Mouse (Mus musculus): Measurements from ENCODE around the gene Clmn. TPM values are rescaled to one million over a fixed set of nuclear protein-coding genes. Genes with fewer than 3 reads are reported as not detected.

The Clmn gene
- polyA plus RNA-seq, 1 experiment from 2014 or later, result 0.98 TPM

- no peak for ATAC-seq
- H3K9me3 ChIP-seq, result no peaks in the 10 kb centered on the region
- H3K4me2 ChIP-seq (replicated peaks), result no peak overlapping the region
- peaks cover 5% of the 10 kb centered on the region for H3K4me1 ChIP-seq (replicated peaks)
- WGBS, result 91% methylated on average over 7 of the region's 7 CpGs
- no peak overlapping the region for H3K27ac ChIP-seq
- no peak overlapping the region for H3K9ac ChIP-seq (replicated peaks)
- no peak overlapping the region for H3K4me3 ChIP-seq (replicated peaks)
- H3K27me3 ChIP-seq, result no peaks in the 10 kb centered on the region
- no peaks in the 10 kb centered on the region for H3K36me3 ChIP-seq
Observed at GRCm38 (mm10) chr12:104765761-104766160, 99.1 kb downstream of the Clmn start.

DNA sequence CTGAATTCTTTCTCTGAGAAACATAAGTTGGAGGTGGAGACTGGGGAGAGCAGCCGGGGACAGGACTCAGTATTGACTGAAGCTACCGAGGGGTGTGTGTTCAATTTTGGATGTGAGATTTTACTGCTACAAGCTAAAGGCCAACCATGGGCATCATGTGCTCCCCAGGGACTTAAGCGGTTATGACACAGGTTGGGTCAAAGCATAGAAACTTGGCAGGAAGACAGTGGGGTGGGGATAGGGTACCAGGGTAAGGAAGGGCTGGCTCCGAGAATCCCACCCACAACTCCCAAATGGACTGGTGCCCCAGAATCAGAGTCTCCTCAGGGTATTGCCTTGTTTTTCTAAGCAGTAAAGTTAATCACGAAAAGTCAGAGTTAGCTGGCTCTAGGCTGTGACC is 99.8 kb downstream of the Clmn start:
- ATAC-seq, result no peak
- Histone ChIP-seq H3K27ac (no peak overlapping the region), H3K4me2 (replicated peaks) (no peak overlapping the region), H3K4me3 (replicated peaks) (no peak overlapping the region), H3K4me1 (replicated peaks) (peaks cover 5% of the 10 kb centered on the region), H3K27me3 (no peaks in the 10 kb centered on the region), H3K36me3 (no peaks in the 10 kb centered on the region), H3K9ac (replicated peaks) (no peak overlapping the region), H3K9me3 (no peaks in the 10 kb centered on the region)
- 90% methylated on average over 5 of the region's 5 CpGs for WGBS

GRCm38 (mm10) chr12:104763918-104764317 is 101.0 kb downstream of the Clmn start:
- WGBS, result 25% methylated on average over 6 of the region's 6 CpGs
- Histone ChIP-seq H3K36me3 (no peaks in the 10 kb centered on the region), H3K27ac (no peak overlapping the region), H3K4me2 (replicated peaks) (no peak overlapping the region), H3K9ac (replicated peaks) (no peak overlapping the region), H3K9me3 (no peaks in the 10 kb centered on the region), H3K27me3 (no peaks in the 10 kb centered on the region), H3K4me1 (replicated peaks) (peaks cover 5% of the 10 kb centered on the region), H3K4me3 (replicated peaks) (no peak overlapping the region)
- ATAC-seq, result no peak

DNA sequence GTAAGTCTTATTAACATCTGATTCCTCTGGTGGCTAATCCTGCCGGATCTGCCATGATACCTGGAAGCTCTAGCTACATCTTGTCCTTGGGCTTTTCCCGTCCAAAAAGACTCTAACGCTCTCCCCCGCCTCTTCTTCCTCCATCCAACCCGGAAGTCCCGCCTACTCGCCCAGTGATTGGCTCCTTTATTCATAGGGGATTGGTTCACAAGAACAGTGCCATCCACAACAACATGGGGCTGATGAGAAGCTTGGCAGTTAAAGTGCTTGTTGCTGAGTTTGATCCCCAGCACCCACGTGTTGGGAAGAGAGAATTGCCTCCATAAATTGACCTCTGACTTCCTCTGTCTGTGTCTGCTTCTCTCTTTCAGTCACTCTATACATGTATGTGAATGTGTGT is 103.5 kb downstream of the Clmn start:
- Histone ChIP-seq H3K4me3 (replicated peaks) (no peak overlapping the region), H3K36me3 (no peaks in the 10 kb centered on the region), H3K4me2 (replicated peaks) (no peak overlapping the region), H3K4me1 (replicated peaks) (peaks cover 5% of the 10 kb centered on the region), H3K9me3 (no peaks in the 10 kb centered on the region), H3K9ac (replicated peaks) (no peak overlapping the region), H3K27me3 (no peaks in the 10 kb centered on the region), H3K27ac (no peak overlapping the region)
- 86% methylated on average over 8 of the region's 8 CpGs for WGBS
- no peak for ATAC-seq

DNA sequence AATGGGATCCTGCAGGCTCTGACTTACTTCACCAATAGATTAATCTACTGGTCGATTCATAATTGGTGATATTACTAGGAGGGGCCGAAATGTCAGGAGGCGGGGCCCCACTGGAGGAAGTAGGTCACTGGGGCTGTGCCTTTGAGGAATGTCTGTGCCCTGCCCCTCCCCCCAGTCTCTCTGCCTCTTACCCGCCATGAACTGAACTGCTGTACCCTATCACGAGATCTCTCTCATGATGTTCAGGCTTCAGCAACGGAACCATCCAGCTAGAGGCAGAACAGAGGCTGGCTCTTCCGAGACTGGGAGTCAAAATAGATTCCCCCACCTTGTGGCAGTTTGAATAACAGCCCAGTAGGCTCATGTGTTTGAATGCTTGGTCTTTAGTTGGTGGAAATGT is 106.8 kb downstream of the Clmn start:
- WGBS, result 90% methylated on average over 7 of the region's 7 CpGs
- Histone ChIP-seq H3K27ac (no peak overlapping the region), H3K4me2 (replicated peaks) (no peak overlapping the region), H3K36me3 (no peaks in the 10 kb centered on the region), H3K9ac (replicated peaks) (no peak overlapping the region), H3K4me3 (replicated peaks) (no peak overlapping the region), H3K9me3 (no peaks in the 10 kb centered on the region), H3K27me3 (no peaks in the 10 kb centered on the region), H3K4me1 (replicated peaks) (peaks cover 1% of the 10 kb centered on the region)
- ATAC-seq, result no peak

- no peak for ATAC-seq
- no peaks in the 10 kb centered on the region for H3K27me3 ChIP-seq
- no peaks in the 10 kb centered on the region for H3K9me3 ChIP-seq
- no peak overlapping the region for H3K27ac ChIP-seq
- H3K36me3 ChIP-seq, result 0 out of 2 replicates have a peak, but pooled peaks cover 2% of the 10 kb centered on the region
- H3K4me1 ChIP-seq (replicated peaks), result peaks cover 34% of the 10 kb centered on the region
- 72% methylated on average over 4 of the region's 4 CpGs for WGBS
- no peak overlapping the region for H3K4me2 ChIP-seq (replicated peaks)
- no peak overlapping the region for H3K9ac ChIP-seq (replicated peaks)
- H3K4me3 ChIP-seq (replicated peaks), result no peak overlapping the region
Observed at GRCm38 (mm10) chr12:104753686-104754085, 111.2 kb downstream of the Clmn start.

DNA sequence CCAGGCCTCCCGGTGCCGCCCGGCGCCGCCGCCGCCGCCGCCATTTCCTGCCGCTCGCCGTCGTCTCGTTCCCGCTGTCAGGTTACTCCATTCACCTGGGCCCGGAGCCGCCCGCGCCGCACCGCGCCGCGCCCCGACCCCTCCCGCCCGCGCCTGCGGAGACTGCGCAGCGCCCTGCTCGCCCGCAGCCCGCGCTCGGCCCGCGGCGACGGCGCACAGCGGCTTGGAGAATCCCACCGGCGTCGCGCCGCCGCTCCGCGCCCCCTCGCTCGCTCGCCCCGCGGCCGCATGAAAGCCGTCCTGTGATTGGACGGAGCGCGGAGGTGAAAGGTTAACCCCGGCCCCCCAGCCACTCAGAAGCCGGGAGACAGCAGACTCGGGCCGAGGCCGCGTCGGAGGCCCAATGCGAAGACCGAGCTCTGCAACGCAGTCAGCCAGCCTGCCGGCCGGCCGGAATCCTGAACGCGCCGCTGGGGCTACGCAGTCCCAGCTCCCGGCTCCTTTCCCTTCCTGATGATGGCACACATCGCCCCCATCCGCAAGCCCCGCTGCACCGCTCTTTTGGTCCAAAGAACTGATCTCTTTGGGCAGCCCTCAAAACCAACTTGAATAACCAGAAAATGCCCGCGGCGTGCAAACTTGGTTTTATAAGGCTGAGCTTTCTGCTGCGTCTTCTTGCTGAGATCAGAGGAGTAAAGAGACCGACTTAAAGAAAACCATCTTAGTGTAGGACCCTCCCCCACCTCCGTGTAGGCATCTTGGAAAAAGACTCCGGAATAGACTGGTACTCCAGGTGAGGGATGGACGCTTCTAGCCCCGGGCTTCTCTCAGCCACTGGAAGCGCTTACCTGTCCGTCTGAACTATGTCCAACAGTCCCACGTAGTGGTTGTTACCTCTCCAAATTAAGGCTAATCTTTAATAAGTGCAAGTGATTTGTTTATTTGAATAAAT is 112.8 kb downstream of the Clmn start, which contains the start of gene Dicer1:
Gene Dicer1 (minus strand): TSS at position 139 of the 952 bp plus-strand sequence.
- under 1% methylated on average over 92 of the region's 94 CpGs for WGBS
- Histone ChIP-seq H3K27me3 (no peaks in the 10 kb centered on the region), H3K4me2 (replicated peaks) (peak within 1 kb of the TSS; percentile 81), H3K4me3 (replicated peaks) (peak within 1 kb of the TSS; percentile 95), H3K9ac (replicated peaks) (peak within 1 kb of the TSS; percentile 97), H3K4me1 (replicated peaks) (peaks cover 48% of the 10 kb centered on the region), H3K36me3 (0 out of 2 replicates have a peak, but pooled peaks cover 2% of the 10 kb centered on the region), H3K9me3 (no peaks in the 10 kb centered on the region), H3K27ac (peak within 1 kb of the TSS; percentile 93)
- peak; percentile 98 for ATAC-seq

- H3K36me3 ChIP-seq, result 0 out of 2 replicates have a peak, but pooled peaks cover 2% of the 10 kb centered on the region
- no peaks in the 10 kb centered on the region for H3K27me3 ChIP-seq
- peak overlapping the region; percentile 93 for H3K27ac ChIP-seq
- H3K9ac ChIP-seq (replicated peaks), result peak overlapping the region; percentile 97
- WGBS, result under 1% methylated on average over 44 of the region's 52 CpGs
- peak overlapping the region; percentile 81 for H3K4me2 ChIP-seq (replicated peaks)
- peaks cover 48% of the 10 kb centered on the region for H3K4me1 ChIP-seq (replicated peaks)
- H3K4me3 ChIP-seq (replicated peaks), result peak overlapping the region; percentile 95
- no peak; the same call in 1 of the 2 replicates for ATAC-seq
- no peaks in the 10 kb centered on the region for H3K9me3 ChIP-seq
Observed at GRCm38 (mm10) chr12:104751331-104751813, 113.5 kb downstream of the Clmn start.

GRCm38 (mm10) chr12:104748946-104749345 is 115.9 kb downstream of the Clmn start:
- Histone ChIP-seq H3K4me2 (replicated peaks) (no peak overlapping the region), H3K4me3 (replicated peaks) (no peak overlapping the region), H3K4me1 (replicated peaks) (peaks cover 53% of the 10 kb centered on the region), H3K36me3 (0 out of 2 replicates have a peak, but pooled peaks cover 2% of the 10 kb centered on the region), H3K9ac (replicated peaks) (no peak overlapping the region), H3K9me3 (no peaks in the 10 kb centered on the region), H3K27me3 (no peaks in the 10 kb centered on the region), H3K27ac (no peak overlapping the region)
- no peak for ATAC-seq
- 88% methylated on average over 2 of the region's 2 CpGs for WGBS

- ATAC-seq, result no peak
Observed at GRCm38 (mm10) chr12:104747252-104747651, 117.6 kb downstream of the Clmn start.

DNA sequence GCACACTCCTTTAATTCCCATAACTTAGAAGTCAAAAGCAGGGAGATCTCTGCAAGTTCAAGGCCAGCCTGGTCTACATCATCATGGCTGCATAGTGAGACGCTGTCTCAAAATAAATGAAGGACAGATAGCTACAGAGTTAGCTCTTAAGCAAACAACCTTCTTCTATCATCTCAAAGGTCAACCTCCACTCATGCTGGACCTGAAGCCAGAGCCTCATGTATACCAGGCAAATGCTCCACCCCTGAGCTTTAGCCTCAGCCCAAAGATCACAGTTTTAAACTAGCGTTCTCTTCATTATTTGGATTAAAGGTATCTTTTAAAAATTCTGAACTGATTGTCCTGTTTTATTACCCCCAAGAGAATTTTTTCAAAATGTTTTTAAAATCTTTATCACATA is 118.3 kb downstream of the Clmn start:
- Histone ChIP-seq H3K4me1 (replicated peaks) (peaks cover 64% of the 10 kb centered on the region), H3K27me3 (no peaks in the 10 kb centered on the region), H3K4me2 (replicated peaks) (no peak overlapping the region), H3K4me3 (replicated peaks) (no peak overlapping the region), H3K36me3 (0 out of 2 replicates have a peak, but pooled peaks cover 2% of the 10 kb centered on the region), H3K9ac (replicated peaks) (no peak overlapping the region), H3K9me3 (no peaks in the 10 kb centered on the region), H3K27ac (no peak overlapping the region)
- 96% methylated on average over 2 of the region's 2 CpGs for WGBS
- ATAC-seq, result no peak

More at GRCm38 (mm10) chr12:104747252-104747651, 117.6 kb downstream of the Clmn start:
- Histone ChIP-seq H3K9me3 (no peaks in the 10 kb centered on the region), H3K9ac (replicated peaks) (no peak overlapping the region), H3K27ac (no peak overlapping the region), H3K4me1 (replicated peaks) (peaks cover 58% of the 10 kb centered on the region), H3K4me3 (replicated peaks) (no peak overlapping the region), H3K36me3 (0 out of 2 replicates have a peak, but pooled peaks cover 2% of the 10 kb centered on the region), H3K27me3 (no peaks in the 10 kb centered on the region), H3K4me2 (replicated peaks) (no peak overlapping the region)
- WGBS, result 93% methylated on average over 5 of the region's 5 CpGs

DNA sequence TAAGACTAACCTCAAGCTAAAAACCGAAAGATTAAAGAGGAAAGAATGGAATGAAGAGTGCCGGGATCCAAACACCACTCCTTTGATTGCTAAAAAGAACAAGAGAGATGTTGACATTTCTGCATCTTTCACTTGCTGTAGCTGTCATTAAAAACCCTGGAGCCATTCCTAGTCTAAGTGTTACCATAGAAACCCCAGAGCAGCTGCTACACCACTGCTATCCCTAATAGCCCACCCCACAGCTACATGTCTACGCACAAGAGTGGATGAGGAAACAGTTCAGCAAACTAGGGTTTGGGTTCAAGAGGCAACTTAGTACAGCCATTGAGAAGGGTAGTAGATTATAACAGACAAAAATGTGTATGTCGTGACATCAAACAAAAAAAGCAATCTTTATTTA is 121.2 kb downstream of the Clmn start:
- no peaks in the 10 kb centered on the region for H3K36me3 ChIP-seq
- peaks cover 60% of the 10 kb centered on the region for H3K4me1 ChIP-seq (replicated peaks)
- 47% methylated on average over 4 of the region's 4 CpGs for WGBS
- no peak overlapping the region for H3K4me3 ChIP-seq (replicated peaks)
- H3K27ac ChIP-seq, result no peak overlapping the region
- no peak overlapping the region for H3K4me2 ChIP-seq (replicated peaks)
- no peaks in the 10 kb centered on the region for H3K27me3 ChIP-seq
- H3K9ac ChIP-seq (replicated peaks), result no peak overlapping the region
- H3K9me3 ChIP-seq, result no peaks in the 10 kb centered on the region
- ATAC-seq, result peak; percentile 79

Data from midbrain, embryonic 13.5 days (tissue).